Mouse (Mus musculus): ENCODE measurements around the gene Plekha1. TPM values are rescaled to one million over a fixed set of nuclear protein-coding genes. Genes with fewer than 3 reads are reported as not detected.

The Plekha1 gene
- total RNA-seq (2021): 10 to 100 TPM; 23.8 to 29.4 TPM
- long read RNA-seq, experiment 1, transcript Plekha1-202 (13 exons, 2,301 nt): major isoform, 7 of 29 reads
- long read RNA-seq, experiment 1, partial matches to known transcripts: 2 of 29 reads
- long read RNA-seq, experiment 1, other reads (novel, unspliced or antisense): 20 of 29 reads
- long read RNA-seq, experiment 2, partial matches to known transcripts: 2 of 30 reads
- long read RNA-seq, experiment 2, other reads (novel, unspliced or antisense): 23 of 30 reads

DNA sequence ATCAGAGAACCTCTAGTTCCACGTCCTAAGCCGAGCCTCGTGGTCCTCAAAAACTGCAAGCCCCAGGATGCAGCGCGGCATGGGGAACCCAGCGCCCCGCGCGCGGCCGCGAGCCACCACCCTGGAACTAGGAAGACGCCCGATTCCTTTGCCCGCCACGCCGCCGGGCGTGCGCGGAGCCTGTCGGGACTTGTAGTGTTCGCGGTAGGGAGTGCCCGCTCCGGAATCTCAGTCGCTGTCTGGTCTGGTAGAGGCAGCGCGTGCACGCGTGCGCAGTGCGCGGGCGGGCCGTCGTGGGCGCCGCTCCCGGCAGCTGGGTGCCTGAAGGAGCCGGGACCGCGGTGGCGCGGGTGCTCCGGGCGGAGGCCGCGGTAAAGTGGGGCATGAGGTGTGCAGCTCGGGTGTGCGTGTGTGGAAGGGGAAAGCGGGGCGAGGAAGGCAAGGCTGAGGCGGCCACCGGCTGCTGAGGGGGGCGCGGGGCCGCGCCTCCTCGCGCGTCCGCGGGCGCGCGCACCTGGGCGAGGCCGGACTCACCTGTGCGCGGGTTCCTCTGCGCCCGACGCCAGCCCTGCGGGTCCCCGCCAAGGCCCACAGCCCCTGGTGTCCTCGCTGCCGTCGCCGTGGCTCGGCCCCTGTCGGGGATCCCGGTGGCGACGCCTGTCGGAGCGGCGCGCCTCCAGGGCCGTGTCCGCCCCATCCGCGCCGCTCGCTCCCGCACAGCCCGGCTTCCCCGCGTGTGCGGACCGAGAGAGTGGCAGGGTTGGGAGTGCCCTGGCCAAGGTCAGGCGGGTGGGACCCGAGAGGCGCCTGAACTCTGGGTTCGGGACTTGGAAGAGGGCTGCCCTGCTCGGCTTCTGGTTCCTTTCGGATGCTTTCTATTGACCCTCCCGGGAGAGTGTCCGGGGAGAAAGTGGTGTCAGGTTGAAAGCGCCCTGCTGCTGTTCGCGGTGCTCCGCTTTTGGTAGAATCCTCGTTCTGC is at the start of gene Plekha1:
Gene Plekha1, plus strand, starts transcription at position 144 of the 979 bp plus-strand sequence.
- intact Hi-C loops (cut with DNase I; ENCODE audit: low total_unique reads): no loop called here

DNA sequence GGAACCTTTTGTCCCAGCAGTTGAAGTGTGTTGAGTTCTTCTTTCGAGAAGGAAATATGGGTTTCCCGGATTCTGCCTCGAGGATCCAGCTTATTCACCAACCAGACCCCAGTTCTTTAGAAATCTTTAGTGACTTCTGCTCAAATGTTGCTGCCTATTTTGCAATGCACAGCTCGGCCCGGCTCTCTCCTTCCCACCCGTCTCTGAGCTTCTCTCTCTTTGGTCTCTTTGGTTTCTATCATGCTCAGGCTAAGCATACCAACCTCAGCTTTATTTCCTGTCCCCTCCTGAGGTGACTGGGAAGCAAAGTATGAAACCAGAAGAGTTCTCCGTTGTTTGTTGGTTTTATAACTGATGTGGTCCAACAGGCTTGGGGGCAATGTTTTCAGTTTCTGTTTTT is 49.3 kb upstream of the Plekha1 start:
- intact Hi-C loops (cut with DNase I; ENCODE audit: low total_unique reads): no loop called here
- no peak for DNase-seq

More for the DNA sequence above, at the start of gene Plekha1:
- peak; percentile 96 for DNase-seq

DNA sequence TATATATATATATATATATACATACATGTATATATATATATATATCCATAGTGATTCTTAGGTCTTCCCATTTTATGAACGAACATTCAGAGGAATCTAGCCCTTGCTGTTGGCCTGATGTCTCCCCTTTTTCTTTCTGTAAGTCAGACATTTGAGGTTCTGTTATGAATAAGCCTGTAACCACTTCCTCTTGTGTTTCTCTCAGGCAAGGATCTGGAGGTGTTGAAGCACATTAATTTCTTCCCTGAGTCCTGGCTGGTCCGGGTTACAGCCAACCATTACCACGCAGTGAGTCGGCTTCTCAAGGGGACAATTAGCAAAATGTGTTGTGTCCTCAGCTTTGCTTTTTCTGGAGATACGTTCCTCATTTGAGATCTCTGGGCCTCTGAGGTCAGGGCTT is 46.7 kb upstream of the Plekha1 start:
- intact Hi-C loops (cut with DNase I; ENCODE audit: low total_unique reads): no loop called here

DNA sequence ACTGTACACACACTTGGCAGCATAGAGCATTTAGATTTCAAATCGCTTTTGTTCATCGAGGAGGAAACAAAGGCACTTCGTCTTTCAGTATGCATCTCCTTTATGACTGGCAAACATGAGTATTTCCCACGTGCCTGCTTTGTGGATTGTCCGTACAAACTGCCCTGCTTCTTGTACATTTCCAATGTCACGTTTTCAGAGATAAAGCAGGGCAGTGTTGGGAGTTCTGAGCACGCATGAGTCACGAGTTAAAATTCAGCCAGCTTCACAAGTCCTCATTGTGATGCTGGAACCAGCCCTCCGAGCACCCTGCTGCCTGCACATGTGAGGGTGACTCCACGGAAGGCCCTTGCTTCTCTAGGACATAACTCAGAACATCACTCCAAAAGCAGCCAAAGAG is 45.9 kb upstream of the Plekha1 start:
- intact Hi-C loops (cut with DNase I; ENCODE audit: low total_unique reads): loop anchor here (10.0 kb wide), 1 partner anchor 225 kb away; no protein-coding TSS in a partner anchor
- DNase-seq: no peak

More for the DNA sequence above, 46.7 kb upstream of the Plekha1 start:
- no peak for DNase-seq

DNA sequence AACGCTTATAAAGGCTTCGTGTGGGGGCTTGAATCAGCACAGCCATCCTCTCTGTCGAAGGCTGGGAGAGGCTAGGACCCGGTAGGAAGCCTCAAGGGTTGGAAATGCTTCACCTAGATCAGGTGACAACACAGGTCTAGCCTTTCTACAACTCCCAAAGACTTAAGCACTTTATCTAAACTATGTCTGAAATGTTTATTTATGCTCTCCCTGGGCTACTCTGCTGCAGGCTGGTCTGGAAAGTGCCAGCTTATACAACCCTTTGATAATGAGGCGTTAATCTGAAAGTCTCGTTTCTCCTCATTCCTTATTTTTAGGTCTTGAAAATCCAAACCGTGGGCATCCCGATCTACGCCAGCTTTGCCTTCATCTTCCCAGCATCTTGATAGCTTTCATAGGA is 41.6 kb upstream of the Plekha1 start:
- intact Hi-C loops (cut with DNase I; ENCODE audit: low total_unique reads): loop anchor here (10.0 kb wide), 1 partner anchor 221 kb away; no protein-coding TSS in a partner anchor

DNA sequence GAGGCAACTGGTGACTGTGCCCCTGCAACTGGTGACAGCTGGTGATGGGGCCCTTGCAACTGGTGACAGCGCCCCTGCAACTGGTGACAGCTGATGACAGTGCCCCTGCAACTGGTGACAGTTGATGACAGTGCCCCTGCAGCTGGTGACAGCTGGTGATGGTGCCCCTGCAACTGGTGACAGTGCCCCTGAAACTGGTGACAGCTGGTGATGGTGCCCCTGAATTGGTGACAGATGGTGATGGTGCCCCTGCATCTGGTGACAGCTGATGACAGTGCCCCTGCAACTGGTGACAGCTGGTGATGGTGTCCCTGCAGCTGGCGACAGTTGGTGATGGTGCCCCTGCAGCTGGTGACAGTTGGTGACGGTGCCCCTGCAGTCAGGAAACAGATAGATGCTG is 39.2 kb upstream of the Plekha1 start:
- DNase-seq: no peak
- intact Hi-C loops (cut with DNase I; ENCODE audit: low total_unique reads): loop anchor here (5.0 to 10.0 kb wide), 3 partner anchors 44 to 218 kb away; no protein-coding TSS in a partner anchor

More for the DNA sequence above, 41.6 kb upstream of the Plekha1 start:
- no peak for DNase-seq

DNA sequence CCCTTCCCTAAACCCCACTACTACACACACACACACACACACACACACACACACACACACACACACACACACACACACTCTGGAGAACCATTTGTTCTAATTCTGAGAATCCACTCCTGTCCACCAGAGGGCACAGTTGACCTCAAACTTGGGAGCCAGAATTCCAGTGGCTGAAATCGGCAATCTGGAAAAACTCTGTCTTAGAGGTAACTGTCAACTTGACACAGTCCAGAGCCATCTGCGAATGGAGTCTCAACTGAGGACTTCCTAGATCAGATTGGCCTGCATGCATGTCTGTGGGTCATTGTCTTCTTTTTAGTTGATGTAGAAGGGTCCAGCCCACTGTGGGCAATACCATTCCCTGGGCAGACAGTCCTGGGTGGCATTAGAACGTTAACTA is 38.1 kb upstream of the Plekha1 start:
- peak; percentile 45 for DNase-seq
- intact Hi-C loops (cut with DNase I; ENCODE audit: low total_unique reads): loop anchor here (5.0 to 10.0 kb wide), 3 partner anchors 45 to 217 kb away; no protein-coding TSS in a partner anchor

DNA sequence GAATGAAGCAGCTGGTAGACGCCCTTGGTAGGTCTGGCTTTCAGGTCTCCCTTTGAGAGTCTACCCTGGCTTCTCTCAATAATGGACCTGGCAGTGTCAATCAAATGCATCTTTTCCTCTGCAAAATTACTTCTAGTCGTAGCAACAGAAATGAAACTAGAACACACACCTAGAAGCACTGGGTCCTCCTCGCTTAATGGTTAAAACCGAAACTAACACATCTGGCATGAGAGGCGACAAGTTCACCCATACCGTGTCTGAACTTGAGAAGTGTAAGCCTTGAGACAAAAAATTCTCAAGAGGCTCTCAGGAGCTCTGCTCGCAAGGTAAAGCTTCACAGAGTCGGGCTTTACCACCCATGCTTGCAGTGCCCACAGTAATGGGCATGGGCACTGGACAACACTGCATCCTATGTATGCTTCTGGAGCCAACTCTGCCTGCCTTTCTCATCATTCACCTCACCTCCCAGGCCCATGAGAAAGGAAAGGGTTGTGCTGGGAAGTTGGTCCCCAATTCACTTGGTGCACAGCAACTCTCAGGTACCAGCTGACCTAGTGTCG is 37.6 kb upstream of the Plekha1 start:
- DNase-seq: no peak
- intact Hi-C loops (cut with DNase I; ENCODE audit: low total_unique reads): loop anchor here (5.0 to 10.0 kb wide), 3 partner anchors 46 to 217 kb away; no protein-coding TSS in a partner anchor

DNA sequence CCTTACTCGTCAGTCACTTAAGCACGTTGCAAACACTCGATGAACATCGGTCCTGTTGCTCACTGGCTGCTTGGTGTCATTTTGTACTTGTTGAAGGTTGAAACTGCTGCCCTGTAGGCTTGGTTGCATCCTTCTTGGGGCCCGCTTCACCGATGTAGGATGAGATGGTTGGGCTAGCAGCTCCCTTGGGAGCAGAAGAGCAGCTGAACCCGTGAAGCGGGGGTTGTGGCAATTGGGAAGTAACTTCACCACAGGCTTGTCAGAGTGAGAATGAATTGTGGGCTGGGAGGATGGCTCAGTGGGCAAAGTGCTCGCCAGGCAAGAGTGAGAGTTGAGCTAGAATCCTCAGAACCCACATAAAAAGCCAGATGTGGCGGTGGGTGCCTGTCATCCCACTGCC is 37.1 kb upstream of the Plekha1 start:
- intact Hi-C loops (cut with DNase I; ENCODE audit: low total_unique reads): loop anchor here (5.0 to 10.0 kb wide), 3 partner anchors 46 to 216 kb away; no protein-coding TSS in a partner anchor
- DNase-seq: no peak

DNA sequence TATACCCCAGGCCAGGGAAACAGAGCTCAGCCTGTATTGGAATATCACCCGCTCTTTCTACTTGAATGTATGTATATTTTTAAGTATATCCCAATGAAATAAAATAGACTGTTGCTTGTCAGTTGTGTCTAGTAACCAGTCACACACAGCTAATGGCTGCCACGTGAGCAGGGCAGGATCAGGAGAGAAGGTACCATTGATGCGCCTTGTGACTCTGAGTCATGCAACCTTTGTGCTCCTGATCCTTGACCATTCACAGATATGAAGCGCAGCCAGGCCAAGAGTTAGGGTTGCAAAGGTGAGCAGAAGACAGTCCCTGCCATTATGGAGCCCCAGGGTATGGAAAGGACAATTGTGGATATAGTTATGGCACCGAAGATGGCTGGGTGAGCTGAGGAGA is 34.0 kb upstream of the Plekha1 start:
- no peak for DNase-seq
- intact Hi-C loops (cut with DNase I; ENCODE audit: low total_unique reads): no loop called here

DNA sequence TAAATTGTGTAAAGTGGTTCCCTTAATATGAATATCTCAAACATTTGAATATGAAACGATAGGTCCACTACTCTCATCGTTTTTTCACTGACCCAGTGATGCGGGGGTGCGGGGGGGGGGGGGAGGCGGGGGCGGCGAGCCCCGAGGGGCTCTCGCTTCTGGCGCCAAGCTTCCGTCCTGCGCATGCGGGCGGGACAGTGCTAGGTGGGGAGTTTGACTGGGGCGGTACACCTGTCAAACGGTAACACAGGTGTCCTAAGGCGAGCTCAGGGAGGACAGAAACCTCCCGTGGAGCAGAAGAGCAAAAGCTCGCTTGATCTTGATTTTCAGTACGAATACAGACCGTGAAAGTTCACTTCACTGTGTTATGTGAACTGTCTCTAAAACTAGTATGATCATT is 31.3 kb upstream of the Plekha1 start:
- intact Hi-C loops (cut with DNase I; ENCODE audit: low total_unique reads): no loop called here
- peak; percentile 61 for DNase-seq

DNA sequence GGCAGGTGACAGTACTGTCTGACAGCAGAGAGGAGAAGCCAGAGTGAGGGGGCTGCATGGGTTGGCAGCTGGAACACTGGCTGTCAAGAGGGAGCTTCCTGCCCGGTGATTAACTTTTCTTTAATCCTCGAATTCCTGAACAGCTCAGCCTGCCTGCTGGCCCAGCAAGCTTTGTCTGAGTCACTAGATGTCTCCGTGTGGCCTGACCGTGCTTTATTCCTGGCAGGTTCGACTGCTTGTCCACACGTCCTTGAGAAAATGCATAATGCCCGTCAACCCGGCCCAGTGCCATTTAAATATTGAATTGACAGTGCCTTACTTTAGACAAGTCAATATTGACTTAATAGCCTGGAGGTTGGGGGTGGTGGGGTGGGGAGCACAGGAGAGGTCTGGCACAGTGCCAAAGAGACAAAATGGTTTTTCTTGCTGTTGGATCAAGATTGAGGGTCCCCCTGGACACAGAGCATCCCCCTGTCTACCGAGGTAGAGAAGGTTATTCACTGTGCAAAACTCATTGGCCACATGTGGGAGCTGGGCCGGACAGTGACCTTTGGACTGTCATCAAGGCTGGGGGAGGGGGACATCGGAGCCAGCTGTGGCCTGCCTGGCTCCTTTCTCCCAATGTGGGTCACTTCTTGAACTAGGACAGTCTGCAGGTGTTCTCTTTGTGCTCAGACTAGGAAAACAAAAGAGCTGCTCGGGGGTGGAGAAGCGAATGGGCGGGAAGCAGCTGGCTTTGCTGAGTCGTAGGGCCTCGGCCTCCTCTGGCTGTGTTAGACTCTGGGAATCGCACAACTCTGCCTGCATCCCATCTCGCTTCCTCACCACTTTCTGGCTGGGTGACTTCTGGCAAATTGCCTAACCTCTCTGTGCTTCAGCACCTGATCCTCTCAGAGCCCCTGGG is 30.3 kb upstream of the Plekha1 start:
- peak; percentile 26 for DNase-seq
- intact Hi-C loops (cut with DNase I; ENCODE audit: low total_unique reads): no loop called here

DNA sequence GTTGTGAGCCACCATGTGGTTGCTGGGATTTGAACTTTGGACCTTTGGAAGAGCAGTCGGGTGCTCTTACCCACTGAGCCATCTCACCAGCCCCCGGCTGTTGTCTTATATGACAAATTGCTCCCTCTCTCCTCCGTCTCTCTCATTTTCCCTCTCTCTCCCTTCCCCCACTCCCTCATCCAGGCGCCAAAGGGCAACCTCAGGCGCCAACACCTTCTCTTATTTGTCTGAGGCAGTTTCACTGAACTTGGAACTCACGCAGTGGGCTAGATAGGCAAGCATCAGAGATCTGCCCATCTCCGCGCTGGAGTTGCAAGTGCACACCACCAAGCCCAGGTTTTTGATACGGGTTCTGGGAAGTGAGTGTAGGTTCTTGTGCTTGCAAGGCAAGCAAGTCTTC is 29.5 kb upstream of the Plekha1 start:
- no peak for DNase-seq
- intact Hi-C loops (cut with DNase I; ENCODE audit: low total_unique reads): no loop called here

DNA sequence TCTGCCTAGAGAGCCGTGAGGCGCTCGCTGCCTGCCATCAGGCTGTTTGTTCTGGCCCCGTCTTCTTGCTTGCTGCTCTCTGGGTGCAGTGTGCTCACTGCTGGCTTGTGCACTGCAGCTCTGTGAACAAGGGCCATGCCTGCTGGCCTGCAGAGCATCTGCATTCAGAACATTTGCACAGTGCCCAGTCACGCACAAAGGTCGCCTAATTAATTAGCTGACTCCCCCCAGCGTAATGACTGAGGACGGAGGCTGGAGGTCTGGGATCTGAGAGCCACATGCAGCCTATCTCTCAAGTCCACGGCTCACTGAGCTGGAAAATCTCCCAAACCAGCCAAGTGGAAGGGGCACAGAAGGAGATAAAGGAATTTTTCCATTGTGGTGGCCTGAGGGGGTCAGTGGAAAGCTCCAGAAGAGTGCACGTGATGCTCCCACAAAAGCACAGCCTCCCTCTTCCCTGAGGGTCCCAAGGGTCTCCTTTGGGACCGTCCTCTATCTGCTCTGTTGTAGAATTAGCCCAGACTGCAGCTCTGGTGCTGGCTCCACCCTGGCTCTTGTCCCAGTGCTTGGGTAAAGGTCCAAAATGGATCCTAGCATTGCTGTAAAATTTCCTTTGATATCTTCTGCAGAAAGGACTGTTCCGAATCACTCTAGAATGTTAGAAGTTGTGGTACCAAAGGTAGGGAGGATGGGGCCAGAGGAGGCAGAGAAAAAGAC is 27.5 kb upstream of the Plekha1 start:
- DNase-seq: no peak
- intact Hi-C loops (cut with DNase I; ENCODE audit: low total_unique reads): no loop called here

DNA sequence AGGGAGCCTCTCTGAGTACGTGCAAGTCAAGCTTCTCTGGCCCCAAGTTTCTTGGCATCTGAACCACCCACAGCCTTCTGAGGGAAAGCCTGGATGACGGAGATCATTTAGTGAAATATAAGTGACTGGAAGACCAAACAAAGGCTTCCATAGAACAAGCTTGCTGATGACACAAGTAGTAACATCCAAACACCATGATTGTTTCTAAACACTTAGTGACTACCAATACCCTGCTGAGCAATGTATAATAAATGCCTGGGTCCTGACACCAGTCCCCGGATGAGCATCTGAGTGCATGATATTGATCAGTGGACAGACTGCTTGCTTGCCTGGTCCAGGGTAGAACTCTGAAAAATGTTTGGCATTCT is 26.9 kb upstream of the Plekha1 start:
- DNase-seq: no peak
- intact Hi-C loops (cut with DNase I; ENCODE audit: low total_unique reads): no loop called here

DNA sequence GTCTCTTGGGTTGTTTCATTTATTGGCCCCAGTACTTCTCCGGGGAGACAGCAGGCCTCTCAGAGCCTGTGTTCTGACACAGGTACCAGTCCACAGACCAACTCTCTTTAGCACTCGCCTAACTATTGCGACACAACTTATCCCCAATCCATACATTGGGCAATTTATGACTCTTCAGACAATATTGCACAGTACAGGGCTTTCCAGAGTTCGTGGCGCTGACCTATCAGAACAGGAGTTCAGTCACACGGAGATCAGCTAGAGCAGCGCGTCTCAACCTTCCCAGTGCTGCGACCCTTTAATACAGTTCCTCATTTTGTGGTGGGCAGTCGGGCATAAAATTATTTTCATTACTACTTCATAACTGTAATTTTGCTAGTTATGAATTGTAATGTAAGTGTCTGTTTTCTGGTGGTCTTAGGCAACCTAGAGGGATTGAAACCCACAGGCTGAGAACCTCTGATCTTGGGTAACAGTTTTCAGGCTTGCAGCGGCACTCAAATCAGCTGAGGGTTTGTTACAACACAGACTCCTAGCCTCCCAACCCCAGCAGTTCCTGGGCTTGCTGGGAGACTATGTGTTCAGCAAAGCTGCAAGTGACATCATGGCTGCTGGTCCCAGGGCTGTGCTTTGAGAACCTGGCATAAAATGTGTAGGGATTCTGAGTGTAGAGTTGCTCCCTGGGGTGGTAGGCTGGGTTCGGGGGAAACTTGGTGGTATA is 26.0 kb upstream of the Plekha1 start:
- DNase-seq: no peak
- intact Hi-C loops (cut with DNase I; ENCODE audit: low total_unique reads): no loop called here

DNA sequence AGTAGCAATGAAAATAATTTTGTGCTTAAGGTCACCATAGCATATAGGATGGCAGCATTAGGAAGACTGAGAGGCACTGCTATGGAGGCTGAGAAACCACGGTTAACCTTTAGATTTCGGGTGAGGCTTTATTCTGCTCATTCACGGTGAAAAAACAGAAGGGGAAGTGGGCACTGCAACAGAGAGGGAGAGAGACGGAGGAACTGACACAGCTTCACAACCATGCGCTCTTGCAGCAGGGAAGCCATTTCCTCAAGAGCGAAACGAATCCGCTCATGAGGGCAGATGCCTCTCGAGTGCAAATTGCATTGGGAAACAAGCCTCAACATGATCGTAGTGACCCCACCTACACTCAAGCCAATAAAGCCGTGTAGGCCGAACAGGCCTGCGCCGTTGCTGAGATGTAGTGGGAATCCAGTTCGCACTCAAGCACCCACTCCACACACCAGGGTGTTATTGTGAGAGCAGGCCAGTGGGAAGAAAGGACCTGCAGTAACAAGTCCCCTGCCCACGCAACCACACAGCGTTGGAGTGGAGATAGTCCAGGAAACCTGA is 18.3 kb upstream of the Plekha1 start:
- intact Hi-C loops (cut with DNase I; ENCODE audit: low total_unique reads): no loop called here
- DNase-seq: no peak
